Mouse (Mus musculus): ENCODE measurements at regions not wholly inside any gene's neighbourhood (a gene's known extent, or its start where the extent isn't known, plus 50 kb on each side); places are given as distances from the start of the nearest gene placed in this dataset.

DNA sequence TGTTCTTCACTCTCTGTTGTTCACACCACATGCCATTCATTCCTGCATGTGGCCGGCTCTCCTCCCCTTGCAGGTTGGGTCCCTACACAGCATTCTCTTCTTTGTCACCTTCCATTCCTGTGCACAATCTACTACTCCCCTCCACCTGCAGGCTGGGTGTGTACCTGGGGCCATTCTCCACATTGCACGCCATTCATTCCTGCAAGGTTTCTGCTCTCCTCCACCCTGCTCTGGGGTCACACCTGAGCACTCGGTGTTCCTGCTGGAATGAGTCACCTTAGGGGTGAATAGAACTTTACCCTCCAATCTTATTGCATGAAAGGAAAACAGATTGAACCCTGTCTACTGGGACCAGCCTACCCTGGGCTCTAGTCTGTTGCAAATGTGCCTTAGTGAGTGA, 72.7 kb upstream of the Id2 start:
- no peak for TF ChIP-seq CTCF (IDR thresholded peaks at IDR 0.05; ENCODE audit: control insufficient read depth, insufficient read depth, insufficient read length)
- no peak for TF ChIP-seq MAX (IDR thresholded peaks at IDR 0.05)
- TF ChIP-seq CEBPB (IDR thresholded peaks at IDR 0.05; ENCODE audit: low read depth) = no peak
- TF ChIP-seq USF1 (IDR thresholded peaks at IDR 0.05; ENCODE audit: low read depth) = no peak
- TF ChIP-seq MYOD1 (IDR thresholded peaks at IDR 0.05; ENCODE audit: control insufficient read depth, insufficient read length, low read depth) = no peak
